Mouse (Mus musculus) heart, embryonic 12.5 days (tissue): Measurements from ENCODE around the gene Psmc2. TPM values are rescaled to one million over a fixed set of nuclear protein-coding genes. Genes with fewer than 3 reads are reported as not detected.

Source experiments
- ATAC-seq: fragments of 200-750 bp; cut with Nextera tagmentation; 2 replicates; pipeline ENCODE4 v1.8.0; 2017; ENCODE audit warnings: moderate TSS enrichment, moderate library complexity; ENCODE audit not compliant: insufficient number of reproducible peaks, low FRiP score
- H3K27ac ChIP-seq: fragments of 300-500 bp; sonication (generic); 2 replicates; pipeline ENCODE4 v1.5.1; 2016; ENCODE audit warnings: mild to moderate bottlenecking, moderate library complexity; ENCODE audit not compliant: poor library complexity, severe bottlenecking
- H3K27me3 ChIP-seq: fragments of 300-500 bp; sonication (generic); replicated peaks from 2 replicates; pipeline ENCODE4 v1.6.1; 2016; ENCODE audit warnings: mild to moderate bottlenecking, moderate library complexity
- H3K36me3 ChIP-seq: fragments of 300-500 bp; sonication (generic); 2 replicates; pipeline ENCODE4 v1.6.1; 2016; ENCODE audit warnings: mild to moderate bottlenecking, moderate library complexity
- H3K4me1 ChIP-seq: fragments of 300-500 bp; sonication (generic); replicated peaks from 2 replicates; pipeline ENCODE4 v1.6.1; 2016; ENCODE audit warnings: mild to moderate bottlenecking
- H3K4me2 ChIP-seq: fragments of 300-500 bp; sonication (generic); 2 replicates; pipeline ENCODE4 v1.6.1; 2016; ENCODE audit warnings: mild to moderate bottlenecking, moderate library complexity
- H3K4me3 ChIP-seq: fragments of 300-500 bp; sonication (generic); 2 replicates; pipeline ENCODE4 v1.5.1; 2016; ENCODE audit warnings: mild to moderate bottlenecking
- H3K9ac ChIP-seq: fragments of 300-500 bp; sonication (generic); 2 replicates; pipeline ENCODE4 v1.6.1; 2016; ENCODE audit warnings: mild to moderate bottlenecking, moderate library complexity
- H3K9me3 ChIP-seq: fragments of 300-500 bp; sonication (generic); replicated peaks from 2 replicates; pipeline ENCODE4 v1.6.1; 2016; ENCODE audit warnings: mild to moderate bottlenecking, moderate library complexity
- WGBS: fragments of 180-500 bp; shearing (Covaris S2); methylation state at CpG from one replicate; pipeline ENCODE4 v1.1.7; 2016; 5-methylcytosine and 5-hydroxymethylcytosine counted together
- polyA plus RNA-seq: library from polyadenylated mRNA; unstranded; fragments of >200 nt; fragmentation: Nextera tagmentation; extraction: Ambion mirVana; gene quantifications from 2 replicates; pipeline ENCODE4 v1.2.1, GENCODE M21; 2016

The Psmc2 gene
- polyA plus RNA-seq, 1 experiment from 2014 or later = 151 TPM

- Histone ChIP-seq H3K27me3 (no peaks in the 10 kb centered on the region), H3K4me1 (no peaks in the 10 kb centered on the region), H3K36me3 (peaks cover 72% of the 10 kb centered on the region), H3K27ac (no peak overlapping the region), H3K9ac (no peak overlapping the region), H3K9me3 (no peaks in the 10 kb centered on the region), H3K4me3 (no peak overlapping the region), H3K4me2 (no peak overlapping the region)
- no peak for ATAC-seq
- 90% methylated on average over 6 of the region's 6 CpGs for WGBS
Measured at GRCm38 (mm10) chr5:21776491-21776890, 8.6 kb upstream of the Psmc2 start.

GRCm38 (mm10) chr5:21784161-21785052 lies 676 bp upstream of the Psmc2 start:
- WGBS = under 1% methylated on average over 51 of the region's 51 CpGs

GRCm38 (mm10) chr5:21785776-21786175 lies 693 bp downstream of the Psmc2 start:
- Histone ChIP-seq H3K27ac (0 out of 2 replicates have a peak overlapping the region, but pooled peaks have one; percentile 81), H3K36me3 (peaks cover 37% of the 10 kb centered on the region), H3K4me2 (peak overlapping the region; percentile 69), H3K4me1 (peaks cover 18% of the 10 kb centered on the region), H3K9me3 (no peaks in the 10 kb centered on the region), H3K4me3 (0 out of 2 replicates have a peak overlapping the region, but pooled peaks have one; percentile 98), H3K27me3 (no peaks in the 10 kb centered on the region), H3K9ac (no peak overlapping the region)
- no peak for ATAC-seq
- 72% methylated on average over 7 of the region's 7 CpGs for WGBS

More at GRCm38 (mm10) chr5:21784161-21785052, 676 bp upstream of the Psmc2 start:
- H3K9ac ChIP-seq = peak overlapping the region; percentile 89
- H3K4me3 ChIP-seq = peak overlapping the region; percentile 95
- 0 out of 2 replicates have a peak overlapping the region, but pooled peaks have one; percentile 25 for H3K27ac ChIP-seq
- H3K9me3 ChIP-seq = no peaks in the 10 kb centered on the region
- H3K4me2 ChIP-seq = peak overlapping the region; percentile 92
- peaks cover 18% of the 10 kb centered on the region for H3K4me1 ChIP-seq
- ATAC-seq = peak; percentile 27
- H3K36me3 ChIP-seq = peaks cover 46% of the 10 kb centered on the region
- no peaks in the 10 kb centered on the region for H3K27me3 ChIP-seq

- Histone ChIP-seq H3K27me3 (no peaks in the 10 kb centered on the region), H3K27ac (peak overlapping the region; percentile 81), H3K4me2 (peak overlapping the region; percentile 69), H3K36me3 (peaks cover 30% of the 10 kb centered on the region), H3K4me1 (peaks cover 18% of the 10 kb centered on the region), H3K9ac (peak overlapping the region; percentile 98), H3K9me3 (no peaks in the 10 kb centered on the region), H3K4me3 (peak overlapping the region; percentile 98)
- 2% methylated on average over 51 of the region's 51 CpGs for WGBS
- peak; percentile 84 for ATAC-seq
Measured at GRCm38 (mm10) chr5:21786258-21787185, 1.4 kb downstream of the Psmc2 start.

GRCm38 (mm10) chr5:21787186-21788105 lies 2.4 kb downstream of the Psmc2 start:
- no peaks in the 10 kb centered on the region for H3K9me3 ChIP-seq
- H3K27me3 ChIP-seq = no peaks in the 10 kb centered on the region
- peak overlapping the region; percentile 98 for H3K9ac ChIP-seq
- H3K4me1 ChIP-seq = peaks cover 18% of the 10 kb centered on the region
- H3K27ac ChIP-seq = peak overlapping the region; percentile 81; the same call in 1 of the 2 replicates
- peak overlapping the region; percentile 69 for H3K4me2 ChIP-seq
- WGBS = 31% methylated on average over 11 of the region's 11 CpGs
- H3K36me3 ChIP-seq = peaks cover 28% of the 10 kb centered on the region
- no peak for ATAC-seq
- peak overlapping the region; percentile 98 for H3K4me3 ChIP-seq

- ATAC-seq = no peak
- no peak overlapping the region for H3K27ac ChIP-seq
- 81% methylated on average over 5 of the region's 5 CpGs for WGBS
- H3K9ac ChIP-seq = no peak overlapping the region
- peaks cover 22% of the 10 kb centered on the region for H3K36me3 ChIP-seq
- no peaks in the 10 kb centered on the region for H3K27me3 ChIP-seq
- peaks cover 18% of the 10 kb centered on the region for H3K4me1 ChIP-seq
- no peak overlapping the region for H3K4me3 ChIP-seq
- H3K4me2 ChIP-seq = no peak overlapping the region
- no peaks in the 10 kb centered on the region for H3K9me3 ChIP-seq
Measured at GRCm38 (mm10) chr5:21789061-21789460, 4.0 kb downstream of the Psmc2 start.

GRCm38 (mm10) chr5:21792166-21792565 lies 7.1 kb downstream of the Psmc2 start:
- H3K4me2 ChIP-seq = no peak overlapping the region
- no peak overlapping the region for H3K27ac ChIP-seq
- no peak for ATAC-seq
- H3K4me3 ChIP-seq = no peak overlapping the region
- H3K27me3 ChIP-seq = no peaks in the 10 kb centered on the region
- no peaks in the 10 kb centered on the region for H3K9me3 ChIP-seq
- peaks cover 38% of the 10 kb centered on the region for H3K36me3 ChIP-seq
- H3K4me1 ChIP-seq = peaks cover 16% of the 10 kb centered on the region
- no peak overlapping the region for H3K9ac ChIP-seq

GRCm38 (mm10) chr5:21802907-21803306 lies 17.8 kb downstream of the Psmc2 start:
- WGBS = 93% methylated on average over 9 of the region's 9 CpGs
- Histone ChIP-seq H3K27me3 (no peaks in the 10 kb centered on the region), H3K27ac (no peak overlapping the region), H3K4me1 (no peaks in the 10 kb centered on the region), H3K4me2 (no peak overlapping the region), H3K9ac (no peak overlapping the region), H3K9me3 (no peaks in the 10 kb centered on the region), H3K36me3 (peaks cover 55% of the 10 kb centered on the region), H3K4me3 (no peak overlapping the region)
- no peak for ATAC-seq

- peaks cover 49% of the 10 kb centered on the region for H3K36me3 ChIP-seq
- H3K9me3 ChIP-seq = no peaks in the 10 kb centered on the region
- no peak overlapping the region for H3K4me3 ChIP-seq
Measured at GRCm38 (mm10) chr5:21803691-21804188, 18.7 kb downstream of the Psmc2 start.

GRCm38 (mm10) chr5:21804837-21805236 lies 19.8 kb downstream of the Psmc2 start:
- no peak overlapping the region for H3K4me3 ChIP-seq
- no peaks in the 10 kb centered on the region for H3K4me1 ChIP-seq
- WGBS = 42% methylated on average over 4 of the region's 4 CpGs
- H3K9me3 ChIP-seq = no peaks in the 10 kb centered on the region
- no peak; the same call in 1 of the 2 replicates for ATAC-seq
- H3K36me3 ChIP-seq = peaks cover 40% of the 10 kb centered on the region
- H3K9ac ChIP-seq = no peak overlapping the region
- H3K27ac ChIP-seq = no peak overlapping the region
- H3K27me3 ChIP-seq = no peaks in the 10 kb centered on the region
- H3K4me2 ChIP-seq = no peak overlapping the region

More at GRCm38 (mm10) chr5:21803691-21804188, 18.7 kb downstream of the Psmc2 start:
- Histone ChIP-seq H3K4me1 (no peaks in the 10 kb centered on the region), H3K9ac (no peak overlapping the region), H3K27ac (no peak overlapping the region), H3K27me3 (no peaks in the 10 kb centered on the region), H3K4me2 (no peak overlapping the region)
- no peak for ATAC-seq
- WGBS = 94% methylated on average over 12 of the region's 12 CpGs
